Mouse (Mus musculus) urinary bladder, postnatal 10 days (tissue): ENCODE data around the gene Tspan5.

ENCODE experiments used
- DNase-seq: peaks from one replicate; pipeline ENCODE4 v3.0.0; 2022; ENCODE audit warnings: low spot score

The Tspan5 gene

DNA sequence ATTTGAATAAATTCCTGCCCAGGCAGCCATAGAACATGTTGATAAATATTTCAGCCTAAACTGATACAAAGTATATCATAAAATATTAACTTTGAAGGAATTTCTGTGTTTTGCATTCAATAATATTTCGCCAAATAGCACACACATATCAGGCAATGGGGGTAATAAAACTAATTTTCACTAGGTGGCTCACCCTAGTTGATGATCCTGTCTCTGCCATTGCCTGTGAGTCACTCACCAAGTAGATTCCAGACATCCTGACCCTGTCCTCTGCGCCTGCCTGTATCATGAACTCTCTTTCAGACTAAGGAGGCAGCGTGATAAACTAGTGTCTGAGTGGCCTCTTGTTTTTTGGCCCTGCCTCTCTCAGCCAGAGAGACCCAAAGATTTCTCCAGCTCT lies 105.8 kb downstream of the Tspan5 start:
- DNase-seq, result no peak

DNA sequence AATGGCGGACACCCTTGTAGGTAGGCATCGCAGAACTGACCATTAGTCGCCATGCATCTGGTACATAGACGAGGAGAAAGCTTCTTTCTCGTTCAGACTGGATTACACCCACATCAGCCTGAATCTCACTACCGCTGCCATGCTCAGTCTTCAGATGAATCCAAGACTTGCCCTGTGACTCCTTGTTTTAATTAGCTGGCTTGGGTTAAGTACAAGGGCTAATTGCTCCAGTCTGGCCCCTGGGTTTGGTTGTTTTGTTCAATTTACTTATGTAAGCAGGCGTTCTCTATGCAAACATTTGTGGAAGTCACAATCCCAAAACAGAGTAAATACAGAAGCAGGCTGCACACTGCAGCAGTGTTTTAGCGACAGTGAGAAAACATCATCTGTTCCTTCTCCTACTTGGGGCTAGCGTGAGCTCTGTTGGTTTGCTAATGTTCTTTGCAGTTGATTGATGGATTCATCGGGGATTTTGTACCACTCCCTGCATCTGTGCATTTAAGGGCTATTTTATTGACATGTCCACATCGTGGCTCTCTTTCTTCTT lies 107.8 kb downstream of the Tspan5 start:
- DNase-seq, result no peak

DNA sequence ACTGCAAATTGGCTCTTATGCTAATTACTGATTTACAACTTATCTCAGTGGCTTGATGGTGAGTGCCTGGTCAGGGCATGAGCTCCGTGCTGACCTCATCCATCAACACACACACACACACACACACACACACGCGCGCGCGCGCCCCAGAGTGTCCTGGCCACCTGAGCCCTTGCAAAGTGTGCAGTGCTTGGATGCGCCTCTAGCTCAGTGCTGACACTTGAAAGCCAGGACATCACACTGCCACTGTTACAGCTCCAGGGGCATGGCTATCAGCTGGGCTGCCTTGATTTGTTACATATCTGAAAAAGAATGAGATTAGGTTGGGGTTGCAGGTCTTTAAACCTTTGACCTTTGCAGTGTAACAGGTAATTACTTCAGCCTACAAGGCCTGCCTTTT lies 109.9 kb downstream of the Tspan5 start:
- no peak for DNase-seq

DNA sequence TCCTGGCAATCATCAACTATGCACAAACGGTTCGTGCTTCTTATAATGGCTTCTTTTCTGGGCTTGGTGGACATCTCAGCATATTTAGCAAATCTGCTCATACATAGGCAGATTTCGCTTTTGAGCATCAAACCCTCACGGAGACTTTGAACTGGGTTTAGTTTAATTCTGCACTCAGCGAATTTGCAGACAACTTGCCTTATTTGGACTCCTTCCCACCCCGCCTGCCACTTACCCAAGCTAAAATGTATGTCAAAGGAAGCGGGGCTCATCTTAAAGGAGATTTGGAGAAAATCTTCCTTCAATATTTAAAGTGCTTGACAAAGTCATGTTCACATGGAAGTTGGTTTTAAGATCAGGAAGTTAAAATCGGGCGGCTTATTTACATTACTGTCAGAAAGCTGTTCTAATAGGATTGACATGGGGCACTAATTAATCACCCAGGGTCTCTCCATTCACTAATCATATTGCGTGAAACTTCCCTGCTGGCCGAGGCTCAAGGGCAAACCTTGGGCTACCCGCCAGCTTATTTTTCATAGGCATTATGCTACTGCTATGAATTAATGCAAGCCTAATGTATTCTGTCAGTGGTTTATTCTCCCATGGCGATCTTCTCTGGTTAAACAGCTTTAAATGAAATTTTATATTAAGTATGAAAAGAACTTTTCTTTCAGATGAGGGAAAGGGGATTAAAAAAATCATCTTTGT lies 111.1 kb downstream of the Tspan5 start:
- DNase-seq, result no peak

DNA sequence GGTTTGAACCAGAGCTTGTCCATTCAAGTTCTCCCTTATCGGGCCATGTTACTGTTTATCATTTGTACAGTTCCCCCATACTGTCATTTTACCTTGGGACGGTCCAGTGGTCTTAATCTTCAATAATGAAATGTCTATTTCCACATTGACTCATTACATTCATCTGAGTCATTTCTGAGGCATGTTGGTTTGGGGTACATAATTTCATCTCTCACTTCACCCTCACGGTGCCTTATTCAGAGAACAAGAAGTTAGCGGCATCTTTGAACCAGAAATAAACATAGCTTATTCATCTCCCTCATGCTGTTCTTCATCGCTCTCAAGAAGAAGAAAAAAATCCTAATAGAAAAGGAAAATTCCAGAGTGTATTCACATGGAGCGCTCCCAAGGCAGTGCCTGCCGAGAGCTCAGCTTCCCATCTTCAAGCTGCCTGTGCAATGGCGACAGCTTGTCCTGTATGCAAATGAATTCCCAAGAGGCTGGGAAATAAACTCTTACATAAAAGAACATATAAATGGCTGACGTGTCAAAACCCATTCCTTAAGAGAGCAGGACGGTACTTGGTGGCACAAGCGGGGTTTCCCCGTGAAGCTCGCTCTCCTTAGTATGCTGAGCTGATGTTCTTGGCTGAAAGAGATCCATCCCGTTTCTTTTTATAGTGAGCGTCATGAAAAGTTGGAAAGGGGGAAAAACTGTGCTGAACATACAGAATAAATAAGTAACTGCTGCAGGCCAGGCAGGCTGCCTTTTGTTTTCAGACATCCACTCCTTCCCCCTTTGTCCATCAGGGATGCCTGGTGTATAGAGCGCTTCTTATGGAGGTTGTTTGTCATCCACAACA lies 112.2 kb downstream of the Tspan5 start:
- no peak for DNase-seq

DNA sequence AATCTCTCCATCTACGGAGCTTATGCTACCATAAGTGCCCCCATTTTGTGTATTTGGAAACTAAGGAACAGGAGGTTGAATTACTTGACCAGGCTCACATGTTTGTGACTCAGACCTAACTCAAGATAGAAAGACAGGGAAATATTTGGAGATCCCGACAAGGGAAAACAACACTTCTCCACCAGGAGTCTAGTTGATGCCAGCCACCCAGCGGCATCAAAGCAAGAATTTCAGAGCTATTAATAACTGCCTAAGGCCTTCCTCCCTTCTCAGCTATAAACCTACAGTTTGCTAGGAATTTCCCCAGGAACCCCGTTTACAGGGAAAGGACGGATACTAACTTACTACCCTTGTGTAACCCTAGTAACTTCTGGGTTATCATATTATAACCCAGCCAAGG lies 113.4 kb downstream of the Tspan5 start:
- DNase-seq, result no peak

DNA sequence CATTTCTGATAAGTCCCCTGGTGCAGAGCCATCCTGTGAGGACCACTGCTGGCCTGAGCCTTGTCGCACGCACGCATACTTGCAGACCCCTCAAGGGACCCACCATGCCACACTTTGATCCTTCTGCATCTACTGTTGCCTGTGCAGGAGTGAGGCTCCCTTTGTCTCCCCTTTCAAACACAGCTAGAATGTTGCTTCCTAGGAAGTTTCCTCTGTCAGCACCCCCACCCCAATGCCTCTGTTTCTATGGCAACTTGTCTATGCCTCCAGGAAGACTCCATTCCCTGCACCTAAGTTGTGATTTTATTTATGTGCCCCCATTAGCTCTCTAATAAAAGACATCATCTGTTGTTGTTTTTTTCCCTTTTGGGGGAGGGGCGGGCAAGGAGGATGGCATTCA lies 115.0 kb downstream of the Tspan5 start:
- DNase-seq, result no peak

DNA sequence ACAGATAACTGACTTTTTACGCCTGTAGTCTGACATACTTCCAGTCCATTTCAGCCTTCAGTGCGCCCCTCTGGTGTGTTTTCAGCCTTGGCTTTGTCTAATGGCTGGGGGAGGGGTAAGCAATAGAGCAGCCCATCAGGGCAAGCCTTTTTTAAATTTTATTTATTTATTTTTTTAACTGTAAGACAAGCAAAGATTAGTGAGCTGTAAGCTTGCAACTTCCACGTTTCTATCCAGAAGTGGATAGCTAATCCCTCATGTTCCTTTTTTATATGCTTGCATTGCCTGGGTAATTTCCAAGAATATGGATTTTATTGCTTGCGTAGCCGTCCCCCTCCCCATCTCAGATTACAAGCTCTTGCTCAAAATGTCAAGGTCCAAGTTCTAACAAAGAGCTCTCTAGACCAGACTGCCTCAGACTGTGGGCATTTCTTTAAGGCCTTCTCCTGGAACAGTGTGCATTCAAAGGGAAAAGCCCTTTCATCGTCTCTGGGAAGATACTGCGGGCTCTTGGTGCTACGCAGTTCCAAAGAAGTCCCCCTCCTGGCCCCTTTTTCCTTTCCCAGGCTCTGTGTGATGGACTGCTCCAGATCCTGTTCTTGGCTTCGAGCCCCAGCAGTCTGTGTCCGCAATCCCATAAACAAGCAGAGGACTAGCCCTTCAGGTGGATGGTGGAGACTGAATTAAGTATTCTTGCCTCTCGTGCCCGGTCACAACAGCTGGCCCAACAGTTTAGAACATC lies 116.0 kb downstream of the Tspan5 start:
- DNase-seq, result no peak

DNA sequence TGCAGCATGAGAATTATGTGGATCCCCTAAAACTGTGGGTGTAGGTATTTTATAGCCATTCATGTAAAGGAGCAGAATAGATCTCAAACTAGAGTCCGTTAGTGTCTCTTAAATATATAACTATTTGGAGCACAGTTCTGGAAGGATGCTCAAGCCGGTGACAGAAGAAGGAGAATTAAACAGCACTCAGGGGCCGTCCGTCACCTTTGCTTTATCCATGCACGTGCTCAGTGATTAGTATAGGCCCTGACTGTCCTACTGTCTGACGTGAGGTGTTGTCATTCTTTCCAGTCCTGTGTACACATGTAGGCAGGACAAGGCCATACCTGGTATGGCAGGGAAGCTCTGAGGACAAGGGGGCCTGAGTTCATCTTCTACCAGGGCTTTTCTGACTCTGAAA lies 116.7 kb downstream of the Tspan5 start:
- DNase-seq, result no peak

DNA sequence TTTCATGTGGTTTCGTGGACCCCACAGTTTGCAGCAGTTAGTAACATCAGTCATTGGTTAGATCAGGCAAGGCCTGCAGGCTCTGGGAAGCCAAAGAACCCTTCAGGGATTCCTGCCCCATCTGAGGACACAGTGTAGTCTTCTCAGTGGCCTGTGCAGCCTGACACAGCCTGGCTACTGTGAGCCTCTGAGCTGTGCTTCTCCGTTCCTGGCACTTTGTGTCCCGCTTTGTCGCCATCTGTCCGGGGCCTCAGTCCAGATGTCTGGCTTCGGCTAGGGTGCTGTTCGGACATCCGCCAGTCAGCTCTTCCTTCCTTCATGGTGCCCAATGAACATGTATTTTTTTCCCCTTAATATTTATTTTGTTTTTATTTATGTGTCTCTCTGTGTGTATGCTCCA lies 117.2 kb downstream of the Tspan5 start:
- no peak for DNase-seq

DNA sequence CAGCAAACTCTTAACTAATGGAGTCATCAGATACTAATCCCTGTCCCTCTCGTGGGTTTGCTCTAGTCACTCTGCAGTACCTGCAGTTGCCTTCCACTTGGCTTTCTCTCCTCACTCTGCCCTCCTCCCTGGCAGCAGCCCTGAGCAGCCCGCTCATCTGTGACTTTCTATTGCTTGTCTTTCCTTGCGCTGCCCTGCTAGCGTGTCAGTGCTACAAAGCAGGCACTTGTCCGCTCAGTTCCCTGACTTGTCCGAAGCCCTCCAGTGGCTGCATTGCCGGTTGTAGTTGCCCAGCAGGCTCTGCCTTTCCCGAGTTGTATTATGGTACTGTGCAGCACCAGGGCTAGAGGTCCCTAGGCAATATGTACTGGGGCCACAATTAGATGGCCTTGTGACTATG lies 117.7 kb downstream of the Tspan5 start:
- DNase-seq, result no peak

DNA sequence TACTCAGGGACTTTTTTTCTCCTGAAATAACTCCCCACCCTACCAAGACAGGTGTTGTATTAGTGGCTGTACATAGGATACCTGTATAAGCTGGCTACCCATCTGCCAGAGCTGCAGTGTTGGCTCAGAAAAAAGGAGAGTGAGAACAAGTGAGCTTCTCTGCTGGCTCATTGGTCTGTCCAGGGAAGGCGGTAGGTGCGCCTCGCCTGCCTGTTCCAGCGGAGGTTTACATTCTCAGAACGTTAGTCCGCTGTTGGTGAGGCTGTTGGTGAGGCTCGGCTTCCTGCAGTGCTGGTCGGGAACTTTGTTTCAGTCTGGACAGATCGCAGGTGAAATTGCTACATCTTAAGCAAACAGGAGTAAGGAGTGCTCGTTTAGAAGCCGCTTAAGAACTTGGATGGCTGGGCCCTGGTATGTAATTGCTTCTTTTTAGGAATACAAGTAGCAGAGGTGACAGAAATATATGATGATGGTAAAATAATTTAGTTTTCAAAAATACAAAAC lies 118.3 kb downstream of the Tspan5 start:
- no peak for DNase-seq

DNA sequence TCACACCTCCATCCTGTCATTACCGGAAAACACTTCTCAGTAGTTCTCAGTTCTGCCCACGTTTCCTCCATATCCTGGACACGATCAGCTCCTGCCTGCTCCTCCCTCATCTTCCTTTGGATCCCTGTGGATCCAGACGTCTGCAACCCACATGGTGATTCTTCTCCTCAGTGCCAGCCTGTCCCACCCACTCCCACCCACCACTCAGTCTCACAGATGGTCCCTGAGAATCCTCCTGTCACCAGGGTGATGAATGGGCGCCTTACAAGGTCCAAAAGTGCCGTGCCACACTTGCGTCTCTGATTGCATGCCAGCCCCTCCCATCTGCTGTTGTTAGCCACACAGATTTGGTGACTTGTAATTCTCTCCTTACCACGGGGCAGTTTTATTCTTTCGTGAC lies 119.0 kb downstream of the Tspan5 start:
- no peak for DNase-seq

DNA sequence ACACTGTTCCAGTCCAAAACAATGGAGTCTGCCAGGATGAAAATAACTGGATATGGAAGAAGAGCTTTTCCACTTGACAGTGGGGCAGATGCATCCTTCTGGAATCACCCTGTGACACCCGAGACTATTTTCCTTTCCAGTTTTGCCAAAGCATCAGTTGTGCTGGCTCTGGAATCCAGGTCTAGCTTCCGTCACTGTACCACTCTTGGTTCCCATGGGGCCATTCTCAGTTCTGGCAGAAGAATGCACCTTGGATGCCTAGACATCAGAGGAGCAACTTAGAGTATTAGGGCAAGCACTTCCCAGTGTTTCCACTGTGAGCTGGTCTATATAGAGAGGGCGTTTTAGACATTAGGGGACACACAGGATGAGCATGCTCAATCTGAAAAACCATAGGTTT lies 119.6 kb downstream of the Tspan5 start:
- no peak for DNase-seq

DNA sequence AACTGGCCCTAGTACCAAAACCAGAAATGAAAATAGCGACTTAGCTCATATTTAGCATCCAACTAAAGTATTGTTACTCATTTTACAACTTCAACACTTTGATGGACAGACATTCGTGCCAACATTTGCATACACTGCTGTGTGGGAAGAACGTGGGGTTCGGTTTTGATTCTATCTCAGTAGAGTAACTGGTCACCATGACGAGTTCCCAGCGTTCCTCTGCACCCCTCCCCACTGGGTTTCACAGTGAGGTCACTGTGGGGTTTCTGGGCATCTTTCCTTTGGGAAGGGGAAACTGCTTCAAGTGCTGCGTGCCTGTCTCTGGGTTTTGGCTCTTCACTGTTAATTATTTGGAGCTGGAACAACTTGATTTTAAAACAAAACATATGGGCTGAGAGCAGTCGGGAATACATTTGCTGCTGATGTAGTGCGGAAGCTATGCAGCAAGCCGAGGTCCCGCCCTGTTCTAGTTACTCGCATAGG lies 122.2 kb downstream of the Tspan5 start:
- no peak for DNase-seq

DNA sequence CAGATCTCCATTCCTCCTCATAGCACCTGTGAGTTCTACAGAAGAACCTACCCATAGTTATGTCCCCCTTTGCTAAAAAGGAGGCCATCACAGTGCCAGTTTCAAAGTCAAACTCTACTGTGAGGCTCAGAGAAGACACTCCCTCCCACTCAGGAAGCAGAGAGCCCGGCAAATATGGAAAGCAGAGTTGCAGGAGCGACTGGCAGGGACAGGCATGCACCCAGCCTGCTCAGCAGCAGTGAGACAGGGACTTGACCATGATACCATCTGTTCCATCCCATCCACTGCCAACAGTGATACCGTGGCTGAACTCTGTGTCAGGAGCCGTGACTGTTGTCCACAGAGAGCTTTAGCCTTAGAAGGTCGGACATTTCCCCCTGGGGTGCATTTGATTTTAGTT lies 123.3 kb downstream of the Tspan5 start:
- no peak for DNase-seq

DNA sequence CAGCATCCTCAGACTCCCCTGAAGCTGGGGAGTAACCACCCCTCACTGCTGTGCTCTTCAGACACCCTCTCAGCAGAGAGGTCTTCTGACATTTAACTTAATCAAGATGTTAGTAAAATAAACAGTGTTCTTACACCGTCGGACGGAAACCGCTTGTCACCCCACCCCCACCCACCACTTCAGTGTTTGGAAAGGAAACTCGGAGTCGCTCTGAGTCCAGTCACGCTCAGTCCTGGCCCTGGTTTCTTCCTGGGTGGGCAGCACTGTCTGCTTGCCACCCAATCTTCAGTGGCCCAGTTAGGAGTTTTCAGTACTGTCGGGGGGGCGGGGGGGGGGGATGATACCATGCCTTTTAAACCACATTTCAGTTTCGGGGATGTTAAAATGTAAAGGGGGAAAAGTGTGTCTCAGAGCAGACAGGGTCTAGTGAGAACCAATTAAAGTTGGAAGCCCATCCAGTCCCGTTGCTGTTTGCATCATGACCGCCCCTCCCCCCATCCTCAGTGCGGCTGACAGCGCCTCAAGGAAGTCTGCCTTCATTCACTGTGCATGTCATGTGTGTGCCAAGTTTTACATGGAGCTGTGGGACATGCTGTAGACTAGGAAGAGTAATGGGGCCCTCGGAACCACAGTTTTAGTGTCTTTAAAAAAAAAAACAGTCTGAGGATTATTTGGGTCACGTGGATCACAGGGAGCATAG lies 125.3 kb downstream of the Tspan5 start:
- DNase-seq, result no peak

DNA sequence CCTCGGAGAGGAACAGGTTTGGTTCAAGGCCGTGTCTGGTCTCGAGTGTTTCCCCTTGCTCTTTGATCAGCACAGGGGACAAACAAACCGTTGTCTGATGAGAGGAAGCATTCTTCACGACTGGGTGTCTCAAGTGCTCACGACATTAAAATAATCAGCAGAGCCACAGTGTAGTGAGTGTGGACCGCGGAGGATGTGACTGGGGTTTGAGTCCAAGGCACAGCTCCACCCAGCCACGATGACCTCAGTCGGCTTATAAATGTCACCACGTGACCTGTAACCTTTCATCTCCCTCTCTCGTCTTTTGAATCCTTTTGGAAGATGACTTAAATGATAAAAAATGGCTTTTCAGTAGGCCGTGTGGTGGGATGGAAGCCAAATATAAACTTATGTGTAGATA lies 126.4 kb downstream of the Tspan5 start:
- DNase-seq, result no peak

DNA sequence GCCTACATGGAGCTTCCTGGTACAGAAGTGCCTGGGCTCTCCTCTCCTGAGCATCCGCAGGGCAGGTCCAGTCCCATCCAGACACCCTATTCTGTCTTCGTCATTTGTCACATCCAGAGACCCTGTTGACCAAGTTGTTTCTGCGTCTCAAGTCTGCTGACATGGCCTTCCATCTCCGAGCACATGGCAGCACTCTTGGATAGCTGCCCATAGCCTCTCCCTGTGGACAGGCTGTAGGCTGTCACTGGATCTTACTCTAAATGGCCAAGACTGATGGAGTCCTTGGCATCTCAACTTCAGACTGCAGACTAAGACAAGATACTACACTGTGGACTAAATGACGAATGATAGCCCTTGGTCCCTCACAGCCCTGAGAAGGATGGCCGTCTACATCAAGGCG lies 133.3 kb downstream of the Tspan5 start:
- DNase-seq, result no peak

DNA sequence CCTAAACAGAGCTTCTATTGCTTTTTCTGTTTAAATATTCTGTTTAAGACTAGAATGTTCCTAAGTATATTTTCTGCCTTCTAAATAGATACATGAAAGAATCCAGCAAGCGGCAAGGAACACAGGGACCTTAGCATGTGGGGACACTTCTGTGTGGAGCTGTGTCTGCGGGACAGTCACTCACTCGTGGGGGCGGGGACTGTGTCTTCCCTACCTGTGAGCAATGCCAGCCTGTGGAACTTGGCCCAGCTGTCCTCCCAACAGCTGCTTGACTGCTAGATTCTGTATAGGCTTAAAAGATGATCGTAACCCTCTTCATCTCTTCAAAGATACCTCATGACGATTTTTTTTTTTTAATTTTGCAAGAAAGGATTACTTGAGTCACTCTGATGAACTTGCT lies 133.9 kb downstream of the Tspan5 start:
- no peak for DNase-seq

DNA sequence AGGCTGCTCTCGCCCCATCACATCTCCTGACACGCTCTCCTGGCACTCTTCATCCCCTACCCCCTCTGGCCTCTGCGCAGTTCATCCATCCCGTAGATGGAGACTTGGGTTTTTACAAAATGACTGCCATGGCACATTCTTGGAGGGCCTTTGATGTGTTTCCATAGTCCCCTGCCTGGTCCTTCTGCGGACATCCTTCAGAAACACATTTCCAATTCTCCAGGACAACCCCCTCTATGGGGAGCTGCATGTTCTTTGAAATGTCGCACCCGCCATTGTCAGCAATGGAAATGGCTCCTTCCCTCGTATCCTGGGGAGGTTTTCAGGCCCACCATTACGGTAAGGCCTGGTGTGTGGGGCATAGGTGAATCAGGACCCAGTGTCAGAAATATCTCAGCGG lies 134.4 kb downstream of the Tspan5 start:
- DNase-seq, result no peak

DNA sequence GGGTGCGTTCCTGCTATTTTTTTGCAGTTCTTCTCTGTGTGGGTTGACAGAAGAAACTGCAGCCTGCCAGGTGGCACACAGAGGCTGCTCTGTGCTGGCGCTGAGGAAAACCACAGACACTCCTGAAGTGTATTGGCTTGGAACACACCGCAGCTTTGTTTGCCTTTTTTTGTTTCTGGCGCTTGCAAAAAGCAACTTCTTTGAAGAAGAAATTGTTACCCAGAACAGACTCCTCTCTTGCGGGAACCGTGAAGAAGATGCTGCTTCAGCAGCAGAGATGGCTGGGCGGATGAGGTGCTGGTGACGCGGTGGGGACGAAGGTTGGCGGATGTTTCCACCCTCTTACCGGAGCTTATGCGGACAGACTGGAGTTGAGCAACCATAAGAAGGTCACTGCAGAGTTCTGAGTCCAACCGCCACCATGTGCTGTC lies 135.0 kb downstream of the Tspan5 start:
- DNase-seq, result no peak
